Mouse (Mus musculus) CH12.LX (cell line): ENCODE data around the gene 5031410I06Rik.
"Not testable (repeated sequence)": the region's sequence is repeated elsewhere in the genome, so short reads cannot be mapped to it uniquely, and the experiment has no call there.

Source experiments
- BHLHE40 ChIP-seq: IDR thresholded peaks from 2 replicates; pipeline ENCODE4 v1.6.1; 2011; ENCODE audit warnings: mild to moderate bottlenecking, low read depth, low read length, improper control_type of control experiment
- CTCF ChIP-seq, 2 experiments: IDR thresholded peaks in 1 of 2; conservative IDR thresholded peaks in 1 of 2; 2 replicates each; pipeline ENCODE4 v1.5.1; 2011 to 2012; ENCODE audit warnings: low read depth in 2 of 2, low read length in 2 of 2, improper control_type of control experiment in 1 of 2, inconsistent platforms in 1 of 2, mild to moderate bottlenecking in 1 of 2, moderate library complexity in 1 of 2
- ETS1 ChIP-seq: conservative IDR thresholded peaks from 2 replicates; pipeline ENCODE4 v1.6.1; 2012; ENCODE audit warnings: low read depth, mild to moderate bottlenecking, inconsistent platforms, low read length, improper control_type of control experiment, moderate library complexity
- JUND ChIP-seq: conservative IDR thresholded peaks from 2 replicates; pipeline ENCODE4 v1.6.1; 2011; ENCODE audit warnings: low read depth, low read length, improper control_type of control experiment
- KAT2A ChIP-seq: IDR thresholded peaks from 2 replicates; pipeline ENCODE4 v1.6.1; 2012; ENCODE audit warnings: low read length, improper control_type of control experiment, inconsistent platforms; ENCODE audit not compliant: insufficient replicate concordance
- MYC ChIP-seq: IDR thresholded peaks from 2 replicates; pipeline ENCODE4 v1.6.1; 2011; ENCODE audit warnings: low read depth, mild to moderate bottlenecking, improper control_type of control experiment, low read length
- NRF1 ChIP-seq: IDR thresholded peaks from 2 replicates; pipeline ENCODE4 v1.6.1; 2014; ENCODE audit warnings: low read depth, mild to moderate bottlenecking, inconsistent platforms, low read length, improper control_type of control experiment, moderate library complexity
- PAX5 ChIP-seq: IDR thresholded peaks from 2 replicates; pipeline ENCODE4 v1.6.1; 2012; ENCODE audit warnings: low read length, inconsistent platforms, mixed read lengths
- POLR2A ChIP-seq: IDR thresholded peaks from 2 replicates; pipeline ENCODE4 v1.6.1; 2011; ENCODE audit warnings: low read depth, mild to moderate bottlenecking, improper control_type of control experiment, low read length
- POLR2AphosphoS2 ChIP-seq: IDR thresholded peaks from 2 replicates; pipeline ENCODE4 v1.6.1; 2011; ENCODE audit warnings: low read depth, low read length, improper control_type of control experiment
- TBP ChIP-seq: conservative IDR thresholded peaks from 2 replicates; pipeline ENCODE4 v1.6.1; 2011; ENCODE audit warnings: low read depth, low read length, improper control_type of control experiment
- ZC3H11A ChIP-seq: IDR thresholded peaks from 2 replicates; pipeline ENCODE4 v1.6.1; 2012; ENCODE audit warnings: low read depth, mild to moderate bottlenecking, inconsistent platforms, low read length, improper control_type of control experiment

DNA sequence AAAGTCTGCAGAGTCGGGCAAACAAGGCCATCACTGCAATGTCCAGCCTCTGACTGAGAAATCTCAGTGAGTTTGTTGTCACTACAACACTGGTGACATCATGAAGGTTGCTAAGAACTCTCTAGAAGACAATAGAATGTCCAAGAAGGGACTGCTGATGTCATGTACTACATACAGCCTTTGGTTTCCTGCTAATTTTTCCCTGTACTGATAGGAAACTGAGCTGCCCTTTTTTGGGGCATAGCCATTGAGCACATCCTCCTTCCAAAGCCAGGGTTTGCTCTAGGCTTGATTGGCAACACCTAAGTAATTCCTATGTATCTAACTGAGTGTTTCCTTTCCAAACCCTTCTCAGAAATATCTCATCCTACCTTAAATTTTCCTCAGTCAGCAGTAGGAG is 16.0 kb downstream of the 5031410I06Rik start, which contains the start of gene Gm10471:
- TF ChIP-seq CTCF (conservative IDR thresholded peaks at IDR 0.05 in 1 of 2, IDR thresholded peaks at IDR 0.05 in 1 of 2; ENCODE audit: low read depth in 2 of 2, low read length in 2 of 2); PAX5; TBP; ETS1; ZC3H11A; KAT2A; NRF1; POLR2A; POLR2AphosphoS2; JUND; BHLHE40; MYC: not testable (repeated sequence)
